In genomic region chr15:26894801-26895229, GRCm38 (mm10) we compare ENCODE assay signal across 8 mouse cellular contexts. TPM values are rescaled to one million over a fixed set of nuclear protein-coding genes. Genes with fewer than 3 reads are reported as not detected.
DNase-seq lines count a peak whose midpoint lies in the region; ATAC-seq and TF ChIP-seq lines count a peak whose summit lies in the region.

No protein-coding gene starts in this region.

- H3K4me3 ChIP-seq in forebrain, postnatal 0 days (ENCODE audit: low read depth, low read length), result peak overlapping the region; percentile 73
- peak overlapping the region; percentile 80 for H3K4me3 ChIP-seq in hindbrain, embryonic 12.5 days
- peak overlapping the region; percentile 90 for H3K4me3 ChIP-seq in limb, embryonic 10.5 days
- peak overlapping the region; percentile 81 for H3K4me3 ChIP-seq in midbrain, embryonic 11.5 days (ENCODE audit: low read depth, low read length)

- H3K4me1 ChIP-seq in forebrain, postnatal 0 days (ENCODE audit: insufficient read depth), result 0 out of 2 replicates have a peak, but pooled peaks cover 6% of the 10 kb centered on the region
- H3K4me1 ChIP-seq in hindbrain, embryonic 12.5 days, result peaks cover 13% of the 10 kb centered on the region; the same call in 1 of the 2 replicates
- H3K4me1 ChIP-seq in limb, embryonic 10.5 days, result peaks cover 17% of the 10 kb centered on the region
- H3K4me1 ChIP-seq in midbrain, embryonic 11.5 days (ENCODE audit: control insufficient read depth, insufficient read depth, low read length), result peaks cover 4% of the 10 kb centered on the region

- no peaks in the 10 kb centered on the region for H3K9me3 ChIP-seq in forebrain, postnatal 0 days (ENCODE audit: low read length)
- no peaks in the 10 kb centered on the region for H3K9me3 ChIP-seq in hindbrain, embryonic 12.5 days (replicated peaks)
- no peaks in the 10 kb centered on the region for H3K9me3 ChIP-seq in limb, embryonic 10.5 days (replicated peaks)
- no peaks in the 10 kb centered on the region for H3K9me3 ChIP-seq in midbrain, embryonic 11.5 days (ENCODE audit: control insufficient read depth, low read length)

- H3K4me2 ChIP-seq in forebrain, postnatal 0 days (ENCODE audit: low read depth), result peak overlapping the region; percentile 96
- peak overlapping the region; percentile 72 for H3K4me2 ChIP-seq in hindbrain, embryonic 12.5 days (replicated peaks)
- peak overlapping the region; percentile 49 for H3K4me2 ChIP-seq in midbrain, embryonic 11.5 days

- H3K27me3 ChIP-seq in forebrain, postnatal 0 days (ENCODE audit: insufficient read depth, low read length), result no peaks in the 10 kb centered on the region
- no peaks in the 10 kb centered on the region for H3K27me3 ChIP-seq in hindbrain, embryonic 12.5 days
- peaks cover 5% of the 10 kb centered on the region; the same call in 1 of the 2 replicates for H3K27me3 ChIP-seq in limb, embryonic 10.5 days (ENCODE audit: low read depth, poor library complexity, severe bottlenecking)
- H3K27me3 ChIP-seq in midbrain, embryonic 11.5 days (ENCODE audit: control insufficient read depth, insufficient read depth, low read length), result no peaks in the 10 kb centered on the region

- H3K36me3 ChIP-seq in forebrain, postnatal 0 days (ENCODE audit: insufficient read depth), result no peaks in the 10 kb centered on the region
- no peaks in the 10 kb centered on the region for H3K36me3 ChIP-seq in hindbrain, embryonic 12.5 days
- no peaks in the 10 kb centered on the region for H3K36me3 ChIP-seq in limb, embryonic 10.5 days
- H3K36me3 ChIP-seq in midbrain, embryonic 11.5 days (ENCODE audit: control insufficient read depth, insufficient read depth, low read length), result no peaks in the 10 kb centered on the region

- H3K9ac ChIP-seq in forebrain, postnatal 0 days, result peak overlapping the region; percentile 68
- peak overlapping the region; percentile 71 for H3K9ac ChIP-seq in hindbrain, embryonic 12.5 days
- peak overlapping the region; percentile 83 for H3K9ac ChIP-seq in midbrain, embryonic 11.5 days (ENCODE audit: low read length)

- H3K27ac ChIP-seq in forebrain, postnatal 0 days (ENCODE audit: low read depth, low read length), result peak overlapping the region; percentile 57
- H3K27ac ChIP-seq in hindbrain, embryonic 12.5 days, result peak overlapping the region; percentile 87
- peak overlapping the region; percentile 98 for H3K27ac ChIP-seq in limb, embryonic 10.5 days
- H3K27ac ChIP-seq in midbrain, embryonic 11.5 days (ENCODE audit: low read depth, low read length), result peak overlapping the region; percentile 68

- peak; percentile 2; the same call in 1 of the 2 replicates for TF ChIP-seq CTCF in forebrain, postnatal 0 days (IDR thresholded peaks at IDR 0.05; ENCODE audit: low read depth)

- ATAC-seq in forebrain, postnatal 0 days, result peak; percentile 75
- ATAC-seq in hindbrain, embryonic 12.5 days (ENCODE audit: low FRiP score), result peak; percentile 86
- ATAC-seq in midbrain, embryonic 11.5 days (ENCODE audit: low FRiP score), result peak; percentile 82
- ATAC-seq in monocyte, adult 5-6 weeks (replicated peaks; ENCODE audit: insufficient number of reproducible peaks, low FRiP score, low TSS enrichment, poor library complexity, severe bottlenecking), result no peak

- peak; percentile 10 to 15 for DNase-seq in cerebellum, postnatal 14 days
- DNase-seq in cerebellum, adult 18-20 months, result no peak
- DNase-seq in adrenal gland, adult 18-20 months (ENCODE audit: low spot score in 2 of 2), result peak; percentile 46 to 52
- DNase-seq in forebrain, postnatal 0 days, result no peak
- DNase-seq in limb, embryonic 10.5 days (ENCODE audit: low spot score), result no peak
- peak; percentile 95 for DNase-seq in midbrain, embryonic 11.5 days (ENCODE audit: low spot score, missing footprints)

- WGBS in forebrain, postnatal 0 days, result under 1% methylated on average over 27 of the region's 28 CpGs
- 0% methylated on average over 24 of the region's 28 CpGs for WGBS in hindbrain, embryonic 12.5 days
- WGBS in limb, embryonic 10.5 days, result under 1% methylated on average over 28 of the region's 28 CpGs
- WGBS in midbrain, embryonic 11.5 days, result under 1% methylated on average over 25 of the region's 28 CpGs

RNA-seq across cellular contexts. Expression of gene Fbxl7, which starts 0.6 kb away (rescaled TPM):
- 1 to 10 TPM; 5.3 to 9.1 TPM for total RNA-seq in adrenal gland, adult 18-20 months (2021)
- total RNA-seq in forebrain, postnatal 0 days (2014; rRNA removed), result 3.6 and 7.1 TPM in 2 replicates
- 1.4 and 2.5 TPM in 2 replicates for polyA plus RNA-seq in forebrain, postnatal 0 days (2015; fragmentation: Nextera tagmentation; extraction: Ambion mirVana)
- 26.4 and 29.9 TPM in 2 replicates for polyA plus RNA-seq in hindbrain, embryonic 12.5 days (2016; fragmentation: Nextera tagmentation; extraction: Ambion mirVana)
- 14.0 and 19.6 TPM in 2 replicates for polyA plus RNA-seq in limb, embryonic 10.5 days (2016; fragmentation: Nextera tagmentation; extraction: Ambion mirVana)
- 12.1 and 13.6 TPM in 2 replicates for polyA plus RNA-seq in midbrain, embryonic 11.5 days (2014; fragmentation: Nextera tagmentation; extraction: Ambion mirVana)
- total RNA-seq in monocyte, adult 5-6 weeks (2017), result not detected in 3 replicates

Comparison
In these comparisons a context has a peak if more than half of its experiments do, and no peak if none do; other contexts are left out.
1. DNase-seq: peak in cerebellum, postnatal 14 days (2 of 2), adrenal gland, adult 18-20 months (2 of 2) and midbrain, embryonic 11.5 days (single experiment); none in cerebellum, adult 18-20 months (0 of 2), forebrain, postnatal 0 days (single experiment) and limb, embryonic 10.5 days (single experiment).
2. Peak in every context shown above with its lines, with median percentiles within 50 percentile points of each other: H3K27ac ChIP-seq, H3K4me2 ChIP-seq, H3K4me3 ChIP-seq and H3K9ac ChIP-seq.